Mouse (Mus musculus) kidney, adult 2 months (tissue): ENCODE data around the gene Dennd2c.

Experiments used
- CTCF ChIP-seq: fragments of 200-500 bp; conservative IDR thresholded peaks from 2 replicates; pipeline ENCODE4 v1.5.1; 2011; ENCODE audit warnings: low read depth, mild to moderate bottlenecking, control low read depth, low read length, moderate library complexity, mixed read lengths; ENCODE audit not compliant: insufficient read depth, insufficient read length
- POLR2A ChIP-seq: fragments of 200-500 bp; IDR thresholded peaks from one replicate; pipeline ENCODE4 v1.6.1; 2011; ENCODE audit warnings: low read depth, low read length, control low read depth

DNA sequence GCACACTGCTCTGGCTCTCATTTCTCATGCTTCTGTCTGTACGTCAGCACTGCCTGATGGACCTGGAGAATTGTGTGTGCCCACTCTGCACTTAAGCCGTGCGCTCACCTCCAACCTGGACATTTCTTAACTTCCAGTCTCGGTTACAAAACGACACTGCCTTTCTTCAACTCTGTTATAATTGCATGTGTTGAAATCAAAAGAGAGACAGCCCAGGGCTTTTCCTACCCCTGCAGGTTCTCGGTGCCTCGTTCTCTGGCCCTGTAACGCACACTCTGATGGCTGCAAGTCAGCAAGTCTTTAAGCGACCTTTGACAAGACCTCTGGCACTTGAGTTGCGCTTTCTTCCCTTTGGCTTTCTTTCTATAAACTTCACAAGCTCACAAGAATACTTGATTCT, 40.0 kb downstream of the Dennd2c start:
- no peak for TF ChIP-seq POLR2A
- no peak for TF ChIP-seq CTCF
